Mouse (Mus musculus) heart, embryonic 12.5 days (tissue): ENCODE data around the gene Ldb1. TPM values are rescaled to one million over a fixed set of nuclear protein-coding genes. Genes with fewer than 3 reads are reported as not detected.

Experiments
- ATAC-seq: fragments of 200-750 bp; cut with Nextera tagmentation; 2 replicates; pipeline ENCODE4 v1.8.0; 2017; ENCODE audit warnings: moderate TSS enrichment, moderate library complexity; ENCODE audit not compliant: insufficient number of reproducible peaks, low FRiP score
- H3K27ac ChIP-seq: fragments of 300-500 bp; sonication (generic); 2 replicates; pipeline ENCODE4 v1.5.1; 2016; ENCODE audit warnings: mild to moderate bottlenecking, moderate library complexity; ENCODE audit not compliant: poor library complexity, severe bottlenecking
- H3K27me3 ChIP-seq: fragments of 300-500 bp; sonication (generic); replicated peaks from 2 replicates; pipeline ENCODE4 v1.6.1; 2016; ENCODE audit warnings: mild to moderate bottlenecking, moderate library complexity
- H3K36me3 ChIP-seq: fragments of 300-500 bp; sonication (generic); 2 replicates; pipeline ENCODE4 v1.6.1; 2016; ENCODE audit warnings: mild to moderate bottlenecking, moderate library complexity
- H3K4me1 ChIP-seq: fragments of 300-500 bp; sonication (generic); replicated peaks from 2 replicates; pipeline ENCODE4 v1.6.1; 2016; ENCODE audit warnings: mild to moderate bottlenecking
- H3K4me2 ChIP-seq: fragments of 300-500 bp; sonication (generic); 2 replicates; pipeline ENCODE4 v1.6.1; 2016; ENCODE audit warnings: mild to moderate bottlenecking, moderate library complexity
- H3K4me3 ChIP-seq: fragments of 300-500 bp; sonication (generic); 2 replicates; pipeline ENCODE4 v1.5.1; 2016; ENCODE audit warnings: mild to moderate bottlenecking
- H3K9ac ChIP-seq: fragments of 300-500 bp; sonication (generic); 2 replicates; pipeline ENCODE4 v1.6.1; 2016; ENCODE audit warnings: mild to moderate bottlenecking, moderate library complexity
- H3K9me3 ChIP-seq: fragments of 300-500 bp; sonication (generic); replicated peaks from 2 replicates; pipeline ENCODE4 v1.6.1; 2016; ENCODE audit warnings: mild to moderate bottlenecking, moderate library complexity
- WGBS: fragments of 180-500 bp; shearing (Covaris S2); methylation state at CpG from one replicate; pipeline ENCODE4 v1.1.7; 2016; 5-methylcytosine and 5-hydroxymethylcytosine counted together
- polyA plus RNA-seq: library from polyadenylated mRNA; unstranded; fragments of >200 nt; fragmentation: Nextera tagmentation; extraction: Ambion mirVana; gene quantifications from 2 replicates; pipeline ENCODE4 v1.2.1, GENCODE M21; 2016

The Ldb1 gene
- polyA plus RNA-seq, 1 experiment from 2014 or later = 85.0 TPM

DNA sequence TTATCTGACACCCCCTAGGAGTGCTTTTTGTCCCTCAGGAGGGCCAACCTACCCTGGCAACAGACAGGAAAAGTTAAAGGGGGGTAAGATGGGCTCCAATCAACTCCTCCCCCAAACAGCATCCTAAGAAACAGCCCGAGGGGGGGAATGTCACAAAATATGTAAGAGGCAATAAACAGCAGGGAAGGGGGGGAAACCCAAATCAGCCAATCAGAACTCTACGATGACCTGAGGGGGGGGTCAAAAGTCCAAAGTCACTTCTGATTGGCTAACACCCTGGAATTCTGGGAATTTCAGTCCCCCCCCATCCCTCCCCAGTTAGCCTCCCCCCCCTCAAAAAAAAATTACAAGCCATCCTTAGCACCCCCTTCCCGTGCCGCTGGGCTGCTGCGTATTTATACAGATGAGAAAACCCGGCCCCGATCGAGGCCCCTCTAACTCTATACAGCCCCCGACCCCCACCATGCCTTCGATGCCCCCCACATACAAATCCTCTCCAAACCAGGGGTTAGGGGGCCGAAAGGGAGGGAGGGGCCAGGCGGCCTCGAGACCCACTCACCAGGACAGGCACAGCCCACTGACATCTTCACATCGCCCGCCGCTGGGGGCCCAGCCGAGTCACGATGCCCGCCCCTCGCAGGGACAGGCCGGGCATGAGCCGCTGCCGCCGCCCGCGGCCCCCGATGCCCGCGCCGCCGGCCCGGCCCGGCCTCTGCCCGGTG is 582 bp downstream of the Ldb1 start, which contains the start of gene Pprc1:
Gene Pprc1 (plus strand): TSS at position 616 of the 722 bp plus-strand sequence.
- ATAC-seq = no peak
- WGBS = under 1% methylated on average over 34 of the region's 34 CpGs
- Histone ChIP-seq H3K27me3 (no peaks in the 10 kb centered on the region), H3K4me2 (peak within 1 kb of the TSS; percentile 75), H3K9ac (peak within 1 kb of the TSS; percentile 99), H3K36me3 (0 out of 2 replicates have a peak, but pooled peaks cover 3% of the 10 kb centered on the region), H3K4me3 (peak within 1 kb of the TSS; percentile 94), H3K9me3 (no peaks in the 10 kb centered on the region), H3K27ac (peak within 1 kb of the TSS; percentile 98), H3K4me1 (peaks cover 61% of the 10 kb centered on the region)

DNA sequence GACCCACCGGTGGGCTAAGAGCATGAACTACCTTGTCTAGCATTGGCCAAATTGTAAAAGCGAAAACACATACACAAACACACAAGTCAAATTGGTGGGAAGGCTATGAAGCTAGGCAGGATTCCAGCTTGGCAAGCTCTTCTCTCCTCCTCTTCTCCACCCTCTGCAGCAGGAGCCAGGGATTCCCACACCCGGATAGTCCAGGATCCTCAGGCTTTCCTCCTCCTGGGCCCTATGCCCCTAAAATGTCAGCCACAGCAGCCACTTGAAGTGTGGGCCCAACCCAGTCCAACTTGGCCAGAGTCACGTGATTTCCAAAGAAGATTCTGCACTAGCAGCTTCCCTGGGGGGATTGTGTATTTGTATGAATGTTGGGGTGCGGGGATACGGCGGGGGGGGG is 1.6 kb downstream of the Ldb1 start:
- peak overlapping the region; percentile 99 for H3K9ac ChIP-seq
- peaks cover 65% of the 10 kb centered on the region for H3K4me1 ChIP-seq
- peak overlapping the region; percentile 94 for H3K4me3 ChIP-seq
- 0 out of 2 replicates have a peak, but pooled peaks cover 3% of the 10 kb centered on the region for H3K36me3 ChIP-seq
- peak overlapping the region; percentile 75 for H3K4me2 ChIP-seq
- H3K27ac ChIP-seq = peak overlapping the region; percentile 98
- no peaks in the 10 kb centered on the region for H3K9me3 ChIP-seq
- ATAC-seq = no peak
- WGBS = 67% methylated on average over 7 of the region's 7 CpGs
- no peaks in the 10 kb centered on the region for H3K27me3 ChIP-seq

DNA sequence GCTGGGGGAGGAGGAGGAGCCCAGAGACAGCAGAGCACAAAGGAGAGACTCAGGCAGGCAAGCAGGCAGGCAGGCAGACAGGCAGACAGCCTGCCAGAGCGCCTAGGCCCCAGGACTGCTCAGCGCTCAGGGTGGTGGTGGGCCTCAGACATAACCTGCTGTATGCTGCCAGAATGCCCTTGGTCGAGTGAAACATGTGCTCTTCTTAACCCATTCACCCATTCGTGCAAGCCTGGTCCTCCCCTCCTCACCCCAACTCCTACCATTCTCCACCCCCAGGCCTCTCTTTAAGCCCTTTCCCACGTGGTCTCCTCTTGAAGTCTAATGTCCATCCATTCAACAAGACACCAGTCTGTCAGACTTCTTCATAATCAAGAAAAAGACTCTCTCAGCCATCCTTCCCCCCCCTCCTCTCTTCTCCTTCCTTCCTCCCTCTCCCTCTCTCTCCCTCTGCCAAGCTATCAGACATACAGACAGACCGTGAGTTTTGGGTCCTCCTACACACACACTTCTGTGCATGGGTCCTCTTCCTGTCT is 2.5 kb downstream of the Ldb1 start:
- H3K4me2 ChIP-seq = peak overlapping the region; percentile 75
- WGBS = 6% methylated on average over 6 of the region's 6 CpGs
- H3K4me3 ChIP-seq = peak overlapping the region; percentile 94
- peak overlapping the region; percentile 99 for H3K9ac ChIP-seq
- H3K4me1 ChIP-seq = peaks cover 74% of the 10 kb centered on the region
- 0 out of 2 replicates have a peak, but pooled peaks cover 3% of the 10 kb centered on the region for H3K36me3 ChIP-seq
- peak; percentile 4; the same call in 1 of the 2 replicates for ATAC-seq
- no peaks in the 10 kb centered on the region for H3K9me3 ChIP-seq
- H3K27ac ChIP-seq = peak overlapping the region; percentile 98
- no peaks in the 10 kb centered on the region for H3K27me3 ChIP-seq

DNA sequence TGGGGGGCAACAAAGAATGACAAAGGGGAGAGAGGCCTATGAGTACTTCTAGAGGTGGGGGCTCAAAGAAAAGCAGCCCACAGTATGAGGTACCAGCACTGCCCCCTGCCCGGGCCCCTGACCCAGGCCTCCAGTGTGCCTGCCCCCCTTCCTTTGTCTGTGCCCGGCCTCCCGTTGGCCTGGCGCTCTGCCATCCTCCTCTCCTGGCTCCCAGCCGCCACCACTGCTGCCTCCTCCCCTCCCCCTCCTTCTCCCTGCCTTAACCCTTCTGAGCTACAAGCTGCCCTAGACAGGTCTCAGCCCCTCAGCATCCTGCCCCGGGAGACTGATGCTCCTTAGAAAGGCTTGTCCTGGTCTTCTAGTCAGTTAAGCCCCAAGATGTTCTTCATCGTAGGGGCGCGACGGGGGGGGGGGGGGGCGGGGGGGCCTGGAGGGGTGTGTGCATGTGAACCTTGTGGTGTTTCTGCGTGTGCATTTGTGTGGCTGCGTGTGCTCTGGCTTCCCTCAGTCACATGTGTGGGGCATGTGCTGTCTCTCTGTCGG is 3.0 kb downstream of the Ldb1 start:
- WGBS = 2% methylated on average over 14 of the region's 14 CpGs
- peak; percentile 44 for ATAC-seq

DNA sequence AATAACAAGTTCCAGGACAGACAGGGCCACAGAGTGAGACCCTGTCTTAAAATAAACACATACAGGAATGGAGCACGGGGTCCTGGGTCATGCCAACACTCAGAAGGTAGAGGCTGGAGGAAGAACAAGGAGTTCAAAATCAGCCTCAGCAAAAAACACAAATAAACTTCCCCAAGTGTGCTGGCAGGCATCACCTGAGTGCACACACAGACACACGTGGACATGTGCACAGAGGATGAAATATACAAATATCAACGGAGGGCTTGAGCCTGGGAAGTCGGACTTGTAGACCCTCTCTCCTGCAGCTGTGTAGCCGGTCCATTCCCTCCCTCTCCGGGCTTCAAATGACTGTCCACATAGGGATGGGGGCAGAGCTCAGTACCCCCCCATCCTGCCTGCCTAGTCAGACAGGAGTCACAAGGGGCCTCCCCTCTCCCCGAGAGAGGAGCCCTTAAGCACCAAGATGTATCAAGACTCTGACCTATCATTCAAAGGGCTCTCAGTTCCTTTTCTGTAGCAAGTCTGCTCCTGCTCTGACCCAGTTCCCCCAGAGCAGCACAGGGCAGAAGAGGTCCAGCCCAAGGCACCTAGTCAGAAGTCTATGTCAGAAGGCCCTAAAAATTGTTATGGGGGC is 3.6 kb downstream of the Ldb1 start:
- no peaks in the 10 kb centered on the region for H3K27me3 ChIP-seq
- peaks cover 8% of the 10 kb centered on the region; the same call in 1 of the 2 replicates for H3K36me3 ChIP-seq
- peak overlapping the region; percentile 94 for H3K4me3 ChIP-seq
- no peaks in the 10 kb centered on the region for H3K9me3 ChIP-seq
- peak overlapping the region; percentile 75 for H3K4me2 ChIP-seq
- H3K4me1 ChIP-seq = peaks cover 77% of the 10 kb centered on the region
- no peak for ATAC-seq
- H3K27ac ChIP-seq = peak overlapping the region; percentile 98
- H3K9ac ChIP-seq = peak overlapping the region; percentile 99
- 23% methylated on average over 7 of the region's 7 CpGs for WGBS

More for the DNA sequence above, 3.0 kb downstream of the Ldb1 start:
- Histone ChIP-seq H3K9ac (peak overlapping the region; percentile 99), H3K4me2 (peak overlapping the region; percentile 75), H3K36me3 (0 out of 2 replicates have a peak, but pooled peaks cover 3% of the 10 kb centered on the region), H3K27me3 (no peaks in the 10 kb centered on the region), H3K27ac (peak overlapping the region; percentile 98), H3K4me1 (peaks cover 77% of the 10 kb centered on the region), H3K4me3 (peak overlapping the region; percentile 94), H3K9me3 (no peaks in the 10 kb centered on the region)

DNA sequence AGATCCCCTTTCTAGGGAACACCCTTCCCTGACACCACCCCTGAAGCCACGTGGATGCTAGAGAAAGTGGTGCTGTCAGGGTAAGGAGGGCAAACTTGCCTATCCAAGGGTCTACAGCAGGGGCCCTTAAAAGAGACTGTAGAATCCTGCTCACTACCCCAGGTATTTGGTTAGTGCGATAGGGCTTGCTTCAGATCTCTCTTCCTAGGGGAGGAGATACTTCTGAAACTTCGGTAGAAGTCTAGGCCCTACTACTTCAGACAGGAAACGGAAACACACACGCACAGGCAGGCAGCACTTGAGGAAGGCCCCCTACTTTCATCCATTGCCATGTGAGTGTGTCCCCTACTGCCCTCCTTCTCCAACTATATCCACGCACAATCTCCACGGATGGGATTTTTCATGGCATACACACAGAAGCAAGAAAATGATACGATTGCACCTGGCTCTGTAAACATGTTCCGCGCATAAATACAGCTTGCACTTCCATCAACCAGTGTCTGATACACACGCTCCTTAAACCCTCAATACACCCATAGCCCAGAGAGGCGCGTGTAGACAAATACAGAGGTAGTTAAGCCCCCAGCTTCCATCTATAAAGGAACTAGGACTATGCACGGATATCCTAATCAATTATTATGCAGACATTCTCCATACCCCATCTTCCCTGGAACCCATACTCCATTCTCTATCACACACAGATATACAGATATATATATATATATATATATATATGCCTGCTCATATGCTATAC is 4.7 kb downstream of the Ldb1 start:
- WGBS = 44% methylated on average over 14 of the region's 14 CpGs
- H3K36me3 ChIP-seq = peaks cover 19% of the 10 kb centered on the region
- H3K27me3 ChIP-seq = no peaks in the 10 kb centered on the region
- H3K4me3 ChIP-seq = peak overlapping the region; percentile 87
- H3K9me3 ChIP-seq = no peaks in the 10 kb centered on the region
- peak overlapping the region; percentile 97 for H3K9ac ChIP-seq
- no peak for ATAC-seq
- peak overlapping the region; percentile 93 for H3K4me2 ChIP-seq
- H3K27ac ChIP-seq = peak overlapping the region; percentile 98
- H3K4me1 ChIP-seq = peaks cover 76% of the 10 kb centered on the region

DNA sequence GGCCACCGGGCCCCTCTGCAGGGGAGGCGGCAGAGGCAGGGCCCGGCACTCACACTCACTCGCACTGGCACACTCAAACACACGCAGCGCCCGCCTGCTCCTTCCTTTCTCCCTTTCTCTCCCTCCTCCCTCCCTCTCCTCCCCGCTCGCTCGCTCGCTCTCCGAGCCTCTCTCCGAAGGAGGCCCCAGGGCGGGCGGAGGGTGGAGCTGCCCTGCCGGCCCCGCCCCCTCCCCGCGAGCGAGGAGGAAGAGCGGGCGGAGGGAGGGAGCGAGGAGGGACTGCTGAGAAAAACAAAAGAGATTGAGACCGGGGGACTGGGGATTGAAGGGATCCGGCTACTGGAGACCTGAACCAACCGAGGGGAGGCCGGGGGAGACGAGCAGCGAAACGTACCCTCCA is 5.5 kb downstream of the Ldb1 start:
- peak; percentile 85 for ATAC-seq
- Histone ChIP-seq H3K9me3 (no peaks in the 10 kb centered on the region), H3K4me3 (peak overlapping the region; percentile 87), H3K36me3 (peaks cover 27% of the 10 kb centered on the region), H3K27ac (peak overlapping the region; percentile 98), H3K27me3 (no peaks in the 10 kb centered on the region), H3K9ac (peak overlapping the region; percentile 97), H3K4me1 (peaks cover 76% of the 10 kb centered on the region), H3K4me2 (peak overlapping the region; percentile 93)
- 2% methylated on average over 29 of the region's 30 CpGs for WGBS

DNA sequence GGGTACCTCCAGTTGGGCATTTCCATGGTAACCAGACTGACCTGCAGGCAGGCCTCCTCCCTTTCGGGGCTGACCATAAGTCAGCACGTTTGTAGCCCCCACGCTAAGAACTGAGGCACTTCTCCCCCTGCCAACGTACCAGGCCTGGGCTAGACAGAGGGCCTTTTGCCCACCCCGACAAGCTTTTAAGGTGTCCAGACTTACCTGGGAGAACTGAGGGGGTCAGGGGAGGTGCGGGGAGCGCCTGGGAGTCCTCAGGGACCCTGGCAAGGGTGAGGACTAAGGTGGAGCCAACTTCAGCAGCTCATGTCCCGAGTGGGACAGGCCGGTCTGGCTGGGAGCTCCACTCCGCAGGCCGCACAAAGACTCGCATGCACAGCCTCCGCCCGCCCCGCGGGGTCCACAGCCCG is 6.2 kb downstream of the Ldb1 start:
- H3K27me3 ChIP-seq = no peaks in the 10 kb centered on the region
- peaks cover 33% of the 10 kb centered on the region for H3K36me3 ChIP-seq
- peak overlapping the region; percentile 98 for H3K27ac ChIP-seq
- peak overlapping the region; percentile 93 for H3K4me2 ChIP-seq
- peak overlapping the region; percentile 87 for H3K4me3 ChIP-seq
- H3K9me3 ChIP-seq = no peaks in the 10 kb centered on the region
- peak; percentile 22; the same call in 1 of the 2 replicates for ATAC-seq
- peaks cover 72% of the 10 kb centered on the region for H3K4me1 ChIP-seq
- WGBS = 0% methylated on average over 17 of the region's 17 CpGs
- H3K9ac ChIP-seq = peak overlapping the region; percentile 97

DNA sequence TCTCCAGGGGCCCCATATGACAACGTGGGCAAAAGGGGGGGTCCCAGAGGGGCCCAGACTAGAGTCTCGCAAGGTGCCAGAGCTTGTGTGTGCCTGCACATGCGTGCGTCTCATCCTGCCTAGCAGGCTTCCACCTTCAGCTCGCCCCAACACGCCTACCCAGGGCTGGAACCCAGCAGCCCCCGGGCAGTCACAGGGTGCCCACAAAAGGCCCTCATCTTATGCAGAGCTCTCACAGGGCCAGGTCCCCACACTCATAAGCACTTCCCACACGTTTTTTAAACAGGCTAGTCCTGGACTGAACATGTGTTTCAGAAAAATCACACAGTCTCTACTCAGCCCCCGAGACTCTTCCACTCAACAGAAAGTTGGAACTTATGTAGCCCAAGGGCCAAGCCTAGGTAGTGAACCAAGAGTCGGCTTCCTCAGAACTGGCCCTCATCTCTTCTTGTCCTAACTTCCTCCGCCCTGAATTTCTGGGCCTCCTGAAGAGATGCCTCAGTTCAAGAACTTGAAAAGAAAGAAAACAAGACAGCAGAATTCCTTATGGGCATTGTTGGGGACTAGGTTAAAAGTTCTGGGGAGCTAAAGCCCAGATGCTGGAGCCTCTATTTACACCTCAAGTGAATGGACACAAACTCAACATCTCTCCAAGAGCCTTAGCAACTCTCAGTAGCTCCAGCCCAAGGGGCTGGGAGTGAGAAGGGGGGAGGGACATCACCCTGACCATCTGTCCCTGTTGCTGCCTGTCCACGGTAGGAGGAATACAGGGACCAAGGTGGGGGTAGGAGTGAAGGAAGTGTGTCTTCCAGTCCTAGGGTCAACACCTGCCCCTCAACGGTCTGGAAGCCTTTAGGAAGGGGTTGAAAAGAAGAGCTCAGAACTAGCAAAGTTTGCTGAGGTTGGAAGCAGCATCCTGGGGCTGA is 6.8 kb downstream of the Ldb1 start:
- Histone ChIP-seq H3K36me3 (peaks cover 38% of the 10 kb centered on the region), H3K4me2 (peak overlapping the region; percentile 93), H3K4me3 (peak overlapping the region; percentile 87), H3K27me3 (no peaks in the 10 kb centered on the region), H3K9ac (peak overlapping the region; percentile 97), H3K9me3 (no peaks in the 10 kb centered on the region), H3K4me1 (peaks cover 65% of the 10 kb centered on the region), H3K27ac (peak overlapping the region; percentile 98)
- 20% methylated on average over 13 of the region's 13 CpGs for WGBS
- ATAC-seq = no peak; the same call in 1 of the 2 replicates
